Mouse (Mus musculus) myocyte (in vitro differentiated cells): ENCODE results near the gene Ciapin1.

Experiments
- E2F4 ChIP-seq: IDR thresholded peaks from one replicate; pipeline ENCODE4 v1.6.1; 2011; ENCODE audit warnings: mild to moderate bottlenecking, control low read depth, moderate library complexity; ENCODE audit not compliant: insufficient read depth
- MYOD1 ChIP-seq, 3 experiments: IDR thresholded peaks; one replicate each; pipeline ENCODE4 v1.6.1; 2011; ENCODE audit warnings: control low read depth in 2 of 3, low read depth in 2 of 3, mild to moderate bottlenecking in 2 of 3, moderate library complexity in 1 of 3; ENCODE audit not compliant: insufficient read length in 2 of 3, control insufficient read depth in 1 of 3
- POLR2A ChIP-seq: IDR thresholded peaks from one replicate; pipeline ENCODE4 v1.6.1; 2011; ENCODE audit warnings: low read depth, mild to moderate bottlenecking, control low read depth, moderate library complexity; ENCODE audit not compliant: insufficient read length
- POLR2AphosphoS2 ChIP-seq: IDR thresholded peaks from one replicate; pipeline ENCODE4 v1.6.1; 2011; ENCODE audit warnings: low read depth, control low read depth; ENCODE audit not compliant: insufficient read length
- TCF3 ChIP-seq: IDR thresholded peaks from one replicate; pipeline ENCODE4 v1.6.1; 2011; ENCODE audit warnings: low read depth, control low read depth; ENCODE audit not compliant: insufficient read length
- USF1 ChIP-seq: IDR thresholded peaks from one replicate; pipeline ENCODE4 v1.6.1; 2011; ENCODE audit warnings: low read depth, mild to moderate bottlenecking, control low read depth, moderate library complexity

- no peak for TF ChIP-seq POLR2A
- no peak for TF ChIP-seq TCF3
- TF ChIP-seq POLR2AphosphoS2, result no peak
- TF ChIP-seq E2F4, result no peak
- TF ChIP-seq USF1, result no peak
- no peak for TF ChIP-seq MYOD1 (IDR thresholded peaks at IDR 0.05; ENCODE audit: control insufficient read depth in 1 of 3, insufficient read length in 2 of 3, low read depth in 2 of 3)
Measured at GRCm38 (mm10) chr8:94779534-94780294, 58.4 kb downstream of the Ciapin1 start.
